Mouse (Mus musculus) Patski (cell line): Measurements from ENCODE around the gene Chrne. TPM values are rescaled to one million over a fixed set of nuclear protein-coding genes. Genes with fewer than 3 reads are reported as not detected.

Source experiments
- ATAC-seq: fragments of 100-300 bp; one replicate; pipeline ENCODE4 v1.8.0; 2021
- CTCF ChIA-PET: fragments of 350-600 bp; sonication (Branson Sonifier 250); formaldehyde crosslinking; loops from one replicate; lab custom pipeline; 2022; ENCODE audit warnings: inconsistent platforms; lab: Charles Lee
- POLR2A ChIA-PET: fragments of 350-600 bp; sonication (Branson Sonifier 250); formaldehyde crosslinking; loops from one replicate; lab custom pipeline; 2022; ENCODE audit warnings: antibody characterized with exemption, inconsistent platforms; lab: Charles Lee
- DNase-seq: peaks from one replicate; pipeline ENCODE4 v3.0.0-alpha.2; 2011; ENCODE audit warnings: low read depth, low spot score
- H3K27me3 ChIP-seq: fragments of 371-371 bp; one replicate; pipeline ENCODE4 v1.5.1; 2021
- CTCF ChIP-seq: fragments of 100-300 bp; IDR thresholded peaks from one replicate; pipeline ENCODE4 v1.5.1; 2021
- in situ Hi-C: fragments of 300-500 bp; cut with MboI; formaldehyde crosslinking; loops from 3 replicates; pipeline ENCODE4 v1.11.1; 2018; ENCODE audit warnings: low pct_unique_long_range_greater_than_20kb, mixed read lengths
- polyA plus RNA-seq: library from polyadenylated mRNA; unstranded; gene quantifications from one replicate; pipeline ENCODE4 v1.2.3, GENCODE M21; 2021

Gene Chrne
- polyA plus RNA-seq: not detected

DNA sequence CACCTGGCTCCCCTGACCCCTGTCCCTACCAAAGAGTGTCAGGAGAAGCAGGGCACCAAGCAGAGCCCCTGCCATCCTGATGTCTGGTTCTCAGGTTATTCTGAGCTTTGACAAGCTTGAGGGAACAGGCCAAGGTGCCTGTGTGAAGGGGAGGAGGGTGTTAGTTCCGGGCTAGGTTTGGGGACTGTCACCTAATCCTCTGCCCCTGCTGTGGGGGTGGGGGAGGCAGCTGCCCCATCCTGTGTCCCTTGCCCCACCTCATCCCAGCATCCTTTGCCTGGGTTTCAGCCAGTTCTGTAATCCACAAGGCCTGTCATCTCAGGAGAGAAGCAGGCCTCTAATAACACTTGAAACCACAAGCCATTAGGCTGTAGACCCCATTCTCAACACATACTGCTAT is at the start of gene Chrne:
Chrne (minus strand) TSS at position 116 of the 400 bp plus-strand sequence.
- no peak for TF ChIP-seq CTCF
- ATAC-seq: no peak
- H3K27me3 ChIP-seq: no peaks in the 10 kb centered on the region
- DNase-seq: no peak
- in situ Hi-C loops: no loop called here
- ChIA-PET POLR2A (no interaction called here), CTCF (no interaction called here)

DNA sequence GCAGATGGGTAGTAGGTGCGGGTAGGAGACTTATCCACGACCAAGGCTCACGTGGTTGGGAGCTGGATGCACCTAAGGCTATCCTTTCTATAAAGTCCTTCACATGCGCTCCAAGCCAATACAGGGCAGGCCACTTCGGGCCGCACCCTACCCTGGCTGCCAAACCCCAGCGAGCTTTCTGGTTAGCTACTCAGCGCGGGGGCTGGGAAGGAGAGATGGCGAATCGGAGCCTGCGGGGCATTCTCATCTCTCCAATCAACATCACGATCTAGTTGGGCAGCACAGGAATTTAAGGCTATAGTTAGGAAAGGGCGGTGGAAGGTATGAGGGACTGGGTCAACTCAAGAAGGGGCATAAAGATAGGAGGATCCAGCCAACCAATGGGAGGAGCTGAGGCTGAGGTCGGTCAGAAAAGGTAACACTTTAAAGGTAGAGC is 49.3 kb upstream of the Chrne start:
- CTCF ChIA-PET: interaction anchor here (0.9 to 1.7 kb wide), 5 partner anchors 9 to 29 kb away, joined by 3 to 7 read pairs (median 4); partner anchors contain the start of gene Eno3
- no peak for ATAC-seq
- no peak for DNase-seq
- in situ Hi-C loops: no loop called here
- POLR2A ChIA-PET: interaction anchor here (0.6 to 6.5 kb wide), 6 partner anchors 11 to 40 kb away, joined by 3 to 52 read pairs (median 13); partner anchors contain the start of genes Camta2, Eno3, Pfn1 and Rnf167
- TF ChIP-seq CTCF: no peak
- no peaks in the 10 kb centered on the region for H3K27me3 ChIP-seq

DNA sequence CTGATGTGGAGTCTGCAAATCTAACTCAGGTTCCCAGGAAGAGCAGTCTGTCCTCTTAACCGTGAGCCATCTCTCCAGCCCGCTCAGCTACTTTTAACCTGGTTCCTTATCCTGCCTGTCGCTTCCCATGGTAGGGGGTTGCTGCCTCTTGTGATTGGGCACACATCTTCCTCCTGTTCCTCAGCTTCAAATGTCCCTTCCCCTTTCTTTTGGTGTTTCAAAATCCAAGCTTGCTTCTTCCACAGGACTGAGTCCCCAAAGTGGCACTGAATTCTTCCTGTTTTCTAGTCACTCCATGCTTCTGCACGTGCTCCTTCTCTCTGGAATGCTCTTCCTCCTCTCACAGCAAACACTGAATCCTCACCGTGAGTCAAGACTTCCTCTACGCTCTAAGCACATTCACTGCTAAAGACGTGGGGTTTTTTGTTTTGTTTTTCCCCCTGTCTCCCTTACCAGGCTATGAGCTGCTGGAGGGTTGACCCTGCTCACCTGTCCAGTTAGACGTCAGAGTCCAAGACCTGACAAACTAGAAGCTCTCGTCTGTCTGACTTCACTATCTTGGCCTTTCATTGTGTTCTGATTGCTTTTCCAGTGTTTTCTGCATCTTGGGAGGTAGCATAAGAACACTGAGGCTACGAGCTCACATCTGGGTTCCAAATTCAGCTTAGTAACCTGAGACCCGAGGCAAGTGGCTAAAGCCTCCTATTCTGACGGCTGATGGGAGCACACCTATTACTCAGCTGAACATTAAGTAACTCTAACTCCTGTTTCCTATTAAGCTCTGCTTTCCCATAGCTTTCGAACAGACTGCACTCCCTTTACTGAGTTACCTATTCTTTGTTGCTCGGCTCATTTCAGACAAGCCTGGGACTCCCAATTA is 48.5 kb upstream of the Chrne start:
- no peak for ATAC-seq
- in situ Hi-C loops: no loop called here
- POLR2A ChIA-PET: interaction anchor here (0.6 to 6.5 kb wide), 6 partner anchors 10 to 41 kb away, joined by 3 to 52 read pairs (median 13); partner anchors contain the start of genes Camta2, Eno3, Pfn1 and Rnf167
- CTCF ChIA-PET: interaction anchor here (1.2 to 1.7 kb wide), 4 partner anchors 8 to 30 kb away, joined by 3 to 5 read pairs (median 4); partner anchors contain the start of genes Eno3, Rnf167 and Slc25a11
- H3K27me3 ChIP-seq: no peaks in the 10 kb centered on the region
- TF ChIP-seq CTCF: no peak
- DNase-seq: no peak

DNA sequence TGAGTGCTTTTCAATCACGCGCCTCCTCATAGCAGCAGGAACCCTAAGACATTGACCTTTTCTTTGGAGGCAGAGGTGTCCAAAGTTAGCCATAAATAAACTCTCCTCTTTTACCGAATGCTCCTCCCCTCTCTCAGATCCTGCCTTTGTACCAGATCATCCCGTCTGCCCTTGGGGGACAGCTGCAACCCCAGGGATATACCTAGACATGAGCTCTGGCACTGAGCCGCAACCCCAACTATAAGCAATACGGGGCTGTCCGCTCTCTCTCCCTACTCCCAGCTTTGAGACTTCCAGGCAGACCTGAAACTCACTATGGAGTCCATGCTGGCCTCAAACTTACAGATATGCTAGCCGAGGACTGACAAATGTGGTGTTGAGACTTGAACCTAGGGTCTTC is 47.7 kb upstream of the Chrne start:
- POLR2A ChIA-PET: interaction anchor here (2.4 to 6.5 kb wide), 4 partner anchors 10 to 21 kb away, joined by 11 to 52 read pairs (median 18); partner anchors contain the start of genes Camta2, Eno3, Pfn1 and Rnf167
- no peak for TF ChIP-seq CTCF

DNA sequence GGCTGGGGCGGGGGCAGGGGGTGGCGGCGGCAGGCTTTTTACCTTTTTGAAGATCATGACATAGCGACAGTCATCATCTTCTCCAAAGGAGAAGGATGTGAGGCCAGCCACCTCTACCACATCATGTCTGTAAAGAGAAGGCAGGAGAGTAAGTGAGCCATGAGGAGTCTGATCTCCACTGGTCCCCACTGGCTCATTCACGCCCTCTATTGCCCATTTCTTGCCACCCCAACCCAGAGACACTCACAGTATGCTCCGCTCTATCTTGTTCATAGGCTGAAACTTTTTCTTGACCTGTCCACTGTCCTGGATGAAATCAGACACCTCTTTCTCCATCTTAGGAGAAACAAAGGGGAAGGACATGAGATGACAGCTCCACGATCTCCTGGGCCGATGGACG is 45.7 kb upstream of the Chrne start:
- CTCF ChIA-PET: no interaction called here
- TF ChIP-seq CTCF: no peak
- DNase-seq: no peak
- in situ Hi-C loops: no loop called here
- POLR2A ChIA-PET: interaction anchor here (6.5 kb wide), 1 partner anchor 8 kb away, joined by 52 read pairs; the partner anchor contains the start of genes Eno3 and Pfn1
- H3K27me3 ChIP-seq: no peaks in the 10 kb centered on the region
- no peak for ATAC-seq

More for the DNA sequence above, 47.7 kb upstream of the Chrne start:
- no peak for DNase-seq
- CTCF ChIA-PET: interaction anchor here (1.2 kb wide), 1 partner anchor 20 kb away, joined by 3 read pairs; the partner anchor contains the start of genes Rnf167 and Slc25a11
- in situ Hi-C loops: no loop called here
- no peaks in the 10 kb centered on the region for H3K27me3 ChIP-seq
- ATAC-seq: no peak

DNA sequence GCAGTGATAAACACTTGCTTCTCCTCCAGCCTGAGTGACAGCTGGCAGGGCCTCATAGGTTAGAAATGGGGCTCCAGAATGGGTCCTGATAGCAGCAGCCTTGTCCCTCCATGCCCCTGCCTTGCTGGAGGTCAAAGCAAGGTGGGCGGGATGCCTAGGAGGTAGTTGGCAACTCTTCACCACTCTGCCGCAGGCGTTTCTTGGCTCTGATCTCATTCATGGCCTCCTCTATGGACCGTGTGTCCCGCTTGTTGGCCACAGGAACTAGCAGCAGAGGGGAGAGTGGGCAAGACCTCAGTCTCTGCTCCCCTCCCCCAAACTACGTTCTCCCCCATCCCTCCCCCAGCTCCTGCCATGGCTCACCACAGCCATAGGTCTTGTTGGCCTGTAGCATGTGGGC is 44.9 kb upstream of the Chrne start:
- no peak for TF ChIP-seq CTCF
- POLR2A ChIA-PET: no interaction called here
- in situ Hi-C loops: no loop called here
- CTCF ChIA-PET: no interaction called here
- DNase-seq (no peak), ATAC-seq (no peak)
- H3K27me3 ChIP-seq: no peaks in the 10 kb centered on the region

DNA sequence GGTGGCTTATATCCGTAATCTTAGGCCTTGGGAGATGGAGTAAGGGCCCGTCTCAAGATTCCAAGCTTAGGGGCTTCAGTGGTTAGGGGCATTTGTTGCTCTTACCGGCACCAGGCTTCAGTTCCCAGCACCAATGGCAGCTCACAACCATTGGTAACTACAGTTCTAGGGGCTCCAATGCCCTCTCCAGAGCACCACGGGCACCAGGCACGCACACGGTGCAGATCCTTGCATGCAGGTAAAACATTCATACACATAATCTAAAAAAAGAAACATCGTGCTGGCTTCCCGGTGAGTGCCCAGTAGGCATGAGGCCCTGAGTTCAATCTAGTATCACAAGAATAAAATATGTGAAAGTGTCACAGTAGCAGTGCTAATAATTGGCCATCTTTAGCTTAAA is 44.1 kb upstream of the Chrne start:
- no peak for DNase-seq
- TF ChIP-seq CTCF: no peak
- in situ Hi-C loops: no loop called here
- CTCF ChIA-PET: interaction anchor here (1.0 kb wide), 1 partner anchor 14 kb away, joined by 3 read pairs; no protein-coding TSS in a partner anchor
- POLR2A ChIA-PET: interaction anchor here (0.6 kb wide), 1 partner anchor 26 kb away, joined by 6 read pairs; no protein-coding TSS in a partner anchor
- ATAC-seq: no peak
- no peaks in the 10 kb centered on the region for H3K27me3 ChIP-seq

DNA sequence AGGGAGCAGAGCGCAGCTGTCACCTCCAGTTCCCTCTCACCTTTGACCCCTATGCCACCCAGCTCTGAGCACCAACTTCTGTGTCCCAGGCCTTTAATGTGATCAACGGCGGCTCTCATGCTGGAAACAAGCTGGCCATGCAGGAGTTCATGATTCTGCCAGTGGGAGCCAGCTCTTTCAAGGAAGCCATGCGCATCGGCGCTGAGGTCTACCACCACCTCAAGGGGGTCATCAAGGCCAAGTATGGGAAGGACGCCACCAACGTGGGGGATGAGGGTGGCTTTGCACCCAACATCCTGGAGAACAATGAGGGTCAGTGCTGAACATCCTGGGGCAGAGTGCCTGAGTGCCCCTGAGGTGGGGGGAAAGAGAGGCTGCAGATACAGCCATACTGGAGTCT is 41.6 kb upstream of the Chrne start:
- H3K27me3 ChIP-seq: no peaks in the 10 kb centered on the region
- no peak for TF ChIP-seq CTCF
- no peak for ATAC-seq
- ChIA-PET POLR2A (no interaction called here), CTCF (no interaction called here)
- in situ Hi-C loops: no loop called here
- DNase-seq: no peak

DNA sequence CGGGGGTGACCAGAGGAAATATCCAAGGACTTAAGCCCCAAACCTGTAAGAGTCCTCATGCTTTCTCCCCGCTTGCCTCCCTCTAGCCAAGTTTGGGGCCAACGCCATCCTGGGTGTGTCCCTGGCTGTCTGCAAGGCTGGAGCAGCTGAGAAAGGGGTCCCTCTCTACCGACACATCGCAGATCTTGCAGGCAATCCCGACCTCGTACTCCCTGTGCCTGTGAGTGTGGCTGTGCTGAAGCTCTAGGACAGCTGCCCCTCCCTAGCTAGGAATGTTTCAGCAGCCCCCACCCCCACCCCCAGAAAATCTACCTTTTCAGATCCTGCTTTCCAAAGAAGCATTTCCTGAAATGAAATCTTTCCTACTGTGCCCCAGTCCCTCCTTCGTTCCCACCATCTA is 39.9 kb upstream of the Chrne start:
- H3K27me3 ChIP-seq: no peaks in the 10 kb centered on the region
- in situ Hi-C loops: no loop called here
- TF ChIP-seq CTCF: no peak
- POLR2A ChIA-PET: interaction anchor here (6.4 kb wide), 1 partner anchor 9 kb away, joined by 52 read pairs; the partner anchor contains the start of gene Spag7
- no peak for ATAC-seq
- DNase-seq: no peak
- CTCF ChIA-PET: interaction anchor here (1.5 kb wide), 1 partner anchor 9 kb away, joined by 4 read pairs; no protein-coding TSS in a partner anchor

DNA sequence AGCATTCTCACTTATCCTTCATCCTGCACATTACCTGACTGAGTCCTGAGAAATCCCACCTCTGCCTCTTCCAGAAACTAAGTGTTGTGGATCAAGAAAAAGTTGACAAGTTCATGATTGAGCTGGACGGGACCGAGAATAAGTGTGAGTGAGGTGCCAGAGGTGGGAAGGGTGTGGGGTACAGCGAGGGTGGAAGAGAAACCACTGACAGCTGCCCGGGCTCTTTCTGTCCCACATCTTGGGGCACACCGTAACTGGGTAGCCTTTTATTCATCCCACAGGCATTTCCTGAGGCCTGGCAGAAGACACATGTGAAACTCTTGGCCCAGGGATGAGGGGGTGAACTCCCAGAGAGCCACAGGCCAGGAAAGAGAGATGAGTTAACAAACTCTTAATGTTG is 39.5 kb upstream of the Chrne start:
- DNase-seq (no peak), ATAC-seq (no peak)
- CTCF ChIA-PET: no interaction called here
- POLR2A ChIA-PET: interaction anchor here (6.4 kb wide), 1 partner anchor 9 kb away, joined by 52 read pairs; the partner anchor contains the start of gene Spag7
- H3K27me3 ChIP-seq: no peaks in the 10 kb centered on the region
- in situ Hi-C loops: no loop called here
- no peak for TF ChIP-seq CTCF
